ENCODE assay signal across 8 mouse cellular contexts in the genomic region with DNA sequence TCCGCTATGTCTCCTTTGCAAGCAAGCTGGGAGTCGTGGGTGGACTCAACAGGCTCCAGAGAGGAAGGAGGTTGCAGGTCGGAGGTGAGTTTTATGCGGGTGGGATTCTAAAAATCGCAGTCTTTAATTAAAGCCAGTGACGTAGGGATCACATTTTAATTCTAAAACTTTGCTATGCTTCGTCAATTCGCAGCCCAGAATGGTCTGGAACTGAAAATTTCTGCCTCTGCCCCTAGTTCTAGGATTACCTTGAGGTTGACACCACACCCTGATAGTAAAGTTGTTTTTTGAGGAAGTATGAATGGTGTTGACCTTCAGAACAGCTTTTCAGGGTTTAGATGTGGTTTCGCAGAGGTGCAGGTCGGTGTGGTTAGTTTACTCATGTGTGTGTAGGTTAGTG. TPM values are rescaled to one million over a fixed set of nuclear protein-coding genes. Genes with fewer than 3 reads are reported as not detected.
DNase-seq lines count a peak whose midpoint lies in the region; ATAC-seq and TF ChIP-seq lines count a peak whose summit lies in the region.

No protein-coding gene starts in this region.

- no peaks in the 10 kb centered on the region for H3K9me3 ChIP-seq in heart, embryonic 10.5 days
- H3K9me3 ChIP-seq in E14TG2a.4 (ENCODE audit: low read length) = no peaks in the 10 kb centered on the region
- no peaks in the 10 kb centered on the region for H3K9me3 ChIP-seq in heart, embryonic 16.5 days (replicated peaks; ENCODE audit: control insufficient read depth, low read length)
- no peaks in the 10 kb centered on the region for H3K9me3 ChIP-seq in lung, postnatal 0 days (ENCODE audit: low read length)

- H3K27ac ChIP-seq in heart, embryonic 10.5 days = peak overlapping the region; percentile 99
- H3K27ac ChIP-seq in heart, embryonic 16.5 days (ENCODE audit: low read length) = peak overlapping the region; percentile 90
- H3K27ac ChIP-seq in lung, postnatal 0 days (ENCODE audit: low read length) = peak overlapping the region; percentile 12; the same call in 1 of the 2 replicates

- TF ChIP-seq CTCF in E14TG2a.4 (conservative IDR thresholded peaks at IDR 0.05; ENCODE audit: low read length) = no peak
- TF ChIP-seq CTCF in lung, postnatal 0 days (IDR thresholded peaks at IDR 0.05) = no peak

- no peak for TF ChIP-seq EP300 in lung, postnatal 0 days (IDR thresholded peaks at IDR 0.05)

- no peaks in the 10 kb centered on the region for H3K27me3 ChIP-seq in heart, embryonic 10.5 days (ENCODE audit: insufficient read depth, poor library complexity, severe bottlenecking)
- H3K27me3 ChIP-seq in E14TG2a.4 (ENCODE audit: insufficient read depth, low read length) = no peaks in the 10 kb centered on the region
- H3K27me3 ChIP-seq in heart, embryonic 16.5 days (ENCODE audit: control insufficient read depth, insufficient read depth, low read length) = no peaks in the 10 kb centered on the region
- H3K27me3 ChIP-seq in lung, postnatal 0 days (replicated peaks; ENCODE audit: insufficient read depth, low read length) = no peaks in the 10 kb centered on the region

- ATAC-seq in heart, embryonic 16.5 days (replicated peaks; ENCODE audit: extremely low read depth, insufficient read depth, low FRiP score) = no peak
- ATAC-seq in lung, postnatal 0 days = no peak
- no peak for ATAC-seq in monocyte, adult 5-6 weeks (replicated peaks; ENCODE audit: insufficient number of reproducible peaks, low FRiP score, low TSS enrichment, poor library complexity, severe bottlenecking)
- ATAC-seq in megakaryocyte progenitor cell, adult 5-6 weeks (replicated peaks; ENCODE audit: poor library complexity) = no peak

- WGBS in heart, embryonic 10.5 days = 40% methylated on average over 10 of the region's 10 CpGs
- 31% methylated on average over 10 of the region's 10 CpGs for WGBS in heart, embryonic 16.5 days
- WGBS in lung, postnatal 0 days = 22% methylated on average over 10 of the region's 10 CpGs

- peak overlapping the region; percentile 99 for H3K9ac ChIP-seq in heart, embryonic 16.5 days (ENCODE audit: low read length)
- H3K9ac ChIP-seq in lung, postnatal 0 days (replicated peaks; ENCODE audit: low read depth) = peak overlapping the region; percentile 98

- no peak for DNase-seq in heart, embryonic 10.5 days (ENCODE audit: low spot score)
- DNase-seq in heart, adult 9 months (ENCODE audit: low spot score in 2 of 2) = no peak
- no peak for DNase-seq in lung, postnatal 0 days (ENCODE audit: low spot score)
- DNase-seq in gastrocnemius, postnatal 4 days (ENCODE audit: low spot score in 2 of 2) = no peak

- H3K36me3 ChIP-seq in heart, embryonic 10.5 days = peaks cover 7% of the 10 kb centered on the region; the same call in 1 of the 2 replicates
- H3K36me3 ChIP-seq in E14TG2a.4 (ENCODE audit: insufficient read depth, low read length) = no peaks in the 10 kb centered on the region
- no peaks in the 10 kb centered on the region for H3K36me3 ChIP-seq in heart, embryonic 16.5 days (ENCODE audit: control insufficient read depth, insufficient read depth)
- H3K36me3 ChIP-seq in lung, postnatal 0 days (ENCODE audit: insufficient read depth, low read length) = no peaks in the 10 kb centered on the region

- H3K4me3 ChIP-seq in heart, embryonic 10.5 days = peak overlapping the region; percentile 96
- H3K4me3 ChIP-seq in E14TG2a.4 (replicated peaks; ENCODE audit: low read length) = peak overlapping the region; percentile 91
- H3K4me3 ChIP-seq in heart, embryonic 16.5 days (ENCODE audit: low read length) = peak overlapping the region; percentile 97
- peak overlapping the region; percentile 90 for H3K4me3 ChIP-seq in lung, postnatal 0 days (ENCODE audit: low read depth, low read length)

- peaks cover 20% of the 10 kb centered on the region for H3K4me1 ChIP-seq in heart, embryonic 10.5 days
- H3K4me1 ChIP-seq in E14TG2a.4 (replicated peaks; ENCODE audit: low read depth, low read length) = peaks cover 59% of the 10 kb centered on the region
- peaks cover 16% of the 10 kb centered on the region for H3K4me1 ChIP-seq in heart, embryonic 16.5 days (ENCODE audit: control insufficient read depth, insufficient read depth, low read length)
- H3K4me1 ChIP-seq in lung, postnatal 0 days (ENCODE audit: insufficient read depth, low read depth, low read length) = peaks cover 8% of the 10 kb centered on the region; the same call in 1 of the 2 replicates

- H3K4me2 ChIP-seq in heart, embryonic 16.5 days (ENCODE audit: low read depth, low read length) = peak overlapping the region; percentile 89
- peak overlapping the region; percentile 65 for H3K4me2 ChIP-seq in lung, postnatal 0 days (replicated peaks; ENCODE audit: low read depth, low read length)

RNA-seq across cellular contexts. Expression of gene Add1, which starts 1.3 kb away (rescaled TPM):
- 177 and 187 TPM in 2 replicates for polyA plus RNA-seq in heart, embryonic 10.5 days (2016; fragmentation: Nextera tagmentation; extraction: Ambion mirVana)
- 158 and 160 TPM in 2 replicates for polyA plus RNA-seq in heart, embryonic 16.5 days (2015; fragmentation: Nextera tagmentation; extraction: Ambion mirVana)
- 135 and 145 TPM in 2 replicates for polyA plus RNA-seq in lung, postnatal 0 days (2015; fragmentation: Nextera tagmentation; extraction: Ambion mirVana)
- total RNA-seq in gastrocnemius, postnatal 4 days (2021) = 100 to 1,000 TPM; 174 to 180 TPM
- 174 to 248 TPM (median 209 TPM) in 3 replicates for total RNA-seq in monocyte, adult 5-6 weeks (2017)
- total RNA-seq in megakaryocyte progenitor cell, adult 5-6 weeks (2015) = 65.1 and 71.0 TPM in 2 replicates
- total RNA-seq in megakaryocyte progenitor cell, adult 5-6 weeks (2017) = 83.9 and 97.8 TPM in 2 replicates

RNA-seq across cellular contexts. Expression of gene Sh3bp2, which starts 49.1 kb away (rescaled TPM):
- polyA plus RNA-seq in heart, embryonic 10.5 days (2016; fragmentation: Nextera tagmentation; extraction: Ambion mirVana) = 3.6 and 6.0 TPM in 2 replicates
- 3.9 and 4.6 TPM in 2 replicates for polyA plus RNA-seq in heart, embryonic 16.5 days (2015; fragmentation: Nextera tagmentation; extraction: Ambion mirVana)
- polyA plus RNA-seq in lung, postnatal 0 days (2015; fragmentation: Nextera tagmentation; extraction: Ambion mirVana) = 7.7 and 9.2 TPM in 2 replicates
- total RNA-seq in gastrocnemius, postnatal 4 days (2021) = 1 to 10 TPM; 4.9 to 5.4 TPM
- 80.1 to 108 TPM (median 88.7 TPM) in 3 replicates for total RNA-seq in monocyte, adult 5-6 weeks (2017)
- total RNA-seq in megakaryocyte progenitor cell, adult 5-6 weeks (2015) = 8.6 and 10.0 TPM in 2 replicates
- 21.0 and 23.0 TPM in 2 replicates for total RNA-seq in megakaryocyte progenitor cell, adult 5-6 weeks (2017)

Comparison
In these comparisons a context has a peak if more than half of its experiments do, and no peak if none do; other contexts are left out.
1. H3K27ac ChIP-seq: peak in every context shown above with its lines; median percentile 99 in heart, embryonic 10.5 days; 90 in heart, embryonic 16.5 days; 12 in lung, postnatal 0 days.